Mouse (Mus musculus) 3T3-L1 (cell line): ENCODE measurements at regions not wholly inside any gene's neighbourhood (a gene's known extent, or its start where the extent isn't known, plus 50 kb on each side); places are given as distances from the start of the nearest gene placed in this dataset.

Experiments
- DNase-seq: peaks from one replicate; pipeline ENCODE4 v3.0.0-alpha.2; 2015; ENCODE audit warnings: low read depth, low spot score

GRCm38 (mm10) chr3:115599281-115599680, 115.6 kb downstream of the S1pr1 start:
- no peak for DNase-seq

- DNase-seq, result peak; percentile 62
These were observed 118.3 kb downstream of the S1pr1 start for GRCm38 (mm10) chr3:115596523-115596922.

- DNase-seq, result no peak
These were observed 124.2 kb downstream of the S1pr1 start for GRCm38 (mm10) chr3:115590716-115591115.

- DNase-seq, result no peak
These were observed 126.3 kb downstream of the S1pr1 start for GRCm38 (mm10) chr3:115588585-115588984.

- DNase-seq, result peak; percentile 24
These were observed 134.5 kb downstream of the S1pr1 start for GRCm38 (mm10) chr3:115580131-115580932.

- peak; percentile 65 for DNase-seq
These were observed 139.5 kb downstream of the S1pr1 start for GRCm38 (mm10) chr3:115575371-115575770.

- DNase-seq, result no peak
These were observed 152.1 kb downstream of the S1pr1 start for GRCm38 (mm10) chr3:115562735-115563134.

- no peak for DNase-seq
These were observed 159.8 kb downstream of the S1pr1 start for GRCm38 (mm10) chr3:115554809-115555708.

- peak; percentile 18 for DNase-seq
These were observed 160.9 kb downstream of the S1pr1 start for GRCm38 (mm10) chr3:115553848-115554515.

- DNase-seq, result peak; percentile 69
These were observed 173.1 kb downstream of the S1pr1 start for GRCm38 (mm10) chr3:115541789-115542188.

- DNase-seq, result no peak
These were observed 176.5 kb downstream of the S1pr1 start for GRCm38 (mm10) chr3:115538355-115538754.

- DNase-seq, result no peak
These were observed 182.6 kb downstream of the S1pr1 start for GRCm38 (mm10) chr3:115532141-115532735.

GRCm38 (mm10) chr3:115530441-115530840, 184.4 kb downstream of the S1pr1 start:
- no peak for DNase-seq

- DNase-seq, result peak; percentile 36
These were observed 185.0 kb downstream of the S1pr1 start for GRCm38 (mm10) chr3:115529918-115530317.

- DNase-seq, result no peak
These were observed 191.4 kb downstream of the S1pr1 start for GRCm38 (mm10) chr3:115523515-115523914.

- DNase-seq, result no peak
These were observed 199.2 kb downstream of the S1pr1 start for GRCm38 (mm10) chr3:115515645-115516044.

- no peak for DNase-seq
These were observed 205.2 kb downstream of the S1pr1 start for GRCm38 (mm10) chr3:115509658-115510057.

- no peak for DNase-seq
These were observed 217.5 kb downstream of the S1pr1 start for GRCm38 (mm10) chr3:115497420-115497819.

GRCm38 (mm10) chr3:115496110-115496509, 218.8 kb downstream of the S1pr1 start:
- DNase-seq, result no peak

GRCm38 (mm10) chr3:115495692-115496091, 219.2 kb downstream of the S1pr1 start:
- DNase-seq, result no peak

- peak; percentile 3 for DNase-seq
These were observed 245.9 kb downstream of the S1pr1 start for GRCm38 (mm10) chr3:115468980-115469379.
